Comparison of ENCODE assay signal across 13 mouse cellular contexts in genomic region chr1:164573639-164574038, GRCm38 (mm10).
"Had no signal": no experiment of that assay in that cellular context is flagged by ENCODE, and none has a peak within 500 bp of the region (broad histone marks: within the 10 kb centered on the region; RNA-seq: fewer than 3 reads in every experiment).

No protein-coding gene starts in this region.

- H3K27me3 ChIP-seq: lung, embryonic 15.5 days; midbrain, embryonic 12.5 days; midbrain, embryonic 15.5 days; stomach, embryonic 15.5 days had no signal

- DNase-seq: kidney, adult 18-20 months; kidney, postnatal 14 days; kidney, postnatal 4 days; layer of hippocampus, adult 9-11 months; lung, adult 18-20 months; right cerebral cortex, adult 18-20 months; right cerebral cortex, postnatal 14 days; right cerebral cortex, postnatal 4 days; thymus, postnatal 36 days had no signal

- H3K36me3 ChIP-seq: lung, embryonic 15.5 days; midbrain, embryonic 12.5 days; midbrain, embryonic 15.5 days; stomach, embryonic 15.5 days had no signal

- ATAC-seq: midbrain, embryonic 15.5 days had no signal
